Mouse (Mus musculus): ENCODE results near the gene Man2b2.

The Man2b2 gene

GRCm38 (mm10) chr5:36757033-36757432, 73.4 kb downstream of the Man2b2 start:
- no peak for DNase-seq

All from thymus, adult 18-20 months (tissue).